ENCODE assay signal across 18 mouse cellular contexts in the genomic region with DNA sequence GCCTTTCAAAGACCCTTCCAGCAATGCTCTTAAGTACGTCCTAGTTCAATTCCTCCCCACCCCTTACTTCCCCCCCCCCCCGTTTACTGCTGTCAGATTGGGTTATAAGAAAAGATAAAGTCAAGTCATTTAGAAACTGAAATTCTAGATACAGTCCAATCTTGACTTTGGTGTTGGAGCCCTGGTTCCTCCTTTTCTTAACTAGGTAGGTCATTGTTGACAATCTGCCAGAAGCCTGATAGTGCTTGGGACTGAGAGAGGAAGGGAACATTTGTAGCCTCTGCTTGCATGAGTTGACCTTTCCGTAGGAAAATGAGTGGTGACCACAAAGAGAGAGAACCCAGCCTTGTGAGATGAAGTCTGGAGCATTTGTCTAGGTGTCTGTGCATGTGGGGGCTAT. TPM values are rescaled to one million over a fixed set of nuclear protein-coding genes. Genes with fewer than 3 reads are reported as not detected.
DNase-seq lines count a peak whose midpoint lies in the region; ATAC-seq and TF ChIP-seq lines count a peak whose summit lies in the region.
"Had no signal": no experiment of that assay in that cellular context is flagged by ENCODE, and none has a peak within 500 bp of the region (broad histone marks: within the 10 kb centered on the region; RNA-seq: fewer than 3 reads in every experiment).

No protein-coding gene starts in this region.

- H3K36me3 ChIP-seq in kidney, adult 2 months (ENCODE audit: control insufficient read depth, insufficient read depth, low read length), result no peaks in the 10 kb centered on the region
- no peaks in the 10 kb centered on the region for H3K36me3 ChIP-seq in lung, postnatal 0 days (ENCODE audit: insufficient read depth, low read length)
- H3K36me3 ChIP-seq: neural tube, embryonic 13.5 days had no signal

- no peak overlapping the region for H3K27ac ChIP-seq in kidney, adult 2 months (ENCODE audit: insufficient read depth, low read depth, low read length)
- no peak overlapping the region for H3K27ac ChIP-seq in lung, postnatal 0 days (ENCODE audit: low read length)
- H3K27ac ChIP-seq: gastrocnemius, adult 2 months; heart, adult 2 months; hindbrain, postnatal 0 days; neural tube, embryonic 13.5 days; stomach, postnatal 0 days had no signal

- no peaks in the 10 kb centered on the region for H3K9me3 ChIP-seq in lung, postnatal 0 days (ENCODE audit: low read length)
- H3K9me3 ChIP-seq: neural tube, embryonic 13.5 days had no signal

- no peaks in the 10 kb centered on the region for H3K27me3 ChIP-seq in kidney, adult 2 months (replicated peaks; ENCODE audit: control insufficient read depth, insufficient read depth, low read length)
- H3K27me3 ChIP-seq in lung, postnatal 0 days (replicated peaks; ENCODE audit: insufficient read depth, low read length), result no peaks in the 10 kb centered on the region
- H3K27me3 ChIP-seq: neural tube, embryonic 13.5 days had no signal

- no peak overlapping the region for H3K4me3 ChIP-seq in kidney, adult 2 months (ENCODE audit: insufficient read depth, low read depth, low read length)
- H3K4me3 ChIP-seq in lung, postnatal 0 days (ENCODE audit: low read depth, low read length), result no peak overlapping the region
- H3K4me3 ChIP-seq: gastrocnemius, adult 2 months; heart, adult 2 months; neural tube, embryonic 13.5 days had no signal

- peak; percentile 37 for DNase-seq in kidney, adult 2 months
- DNase-seq in kidney, postnatal 4 days, result no peak
- DNase-seq in lung, postnatal 25 days (ENCODE audit: low spot score), result peak; percentile 13
- no peak for DNase-seq in lung, postnatal 0 days (ENCODE audit: low spot score)
- peak; percentile 16 for DNase-seq in brain, adult 2 months (ENCODE audit: low read depth, low spot score)
- DNase-seq: cerebellum, adult 2 months; embryo, embryonic 11 days; gastrocnemius, adult 2 months; heart, adult 2 months; kidney, postnatal 14 days; lung, embryonic 14.5 days; thymus, postnatal 14 days had no signal

- no peak for TF ChIP-seq POLR2A in kidney, adult 2 months (IDR thresholded peaks at IDR 0.05; ENCODE audit: low read depth, low read length)

- TF ChIP-seq CTCF in kidney, adult 2 months (conservative IDR thresholded peaks at IDR 0.05; ENCODE audit: insufficient read depth, insufficient read length, low read depth, low read length), result no peak
- no peak for TF ChIP-seq CTCF in lung, postnatal 0 days (IDR thresholded peaks at IDR 0.05)

- no peaks in the 10 kb centered on the region; the same call in 1 of the 2 replicates for H3K4me1 ChIP-seq in kidney, adult 2 months (ENCODE audit: control insufficient read depth, insufficient read depth, low read length)
- no peaks in the 10 kb centered on the region for H3K4me1 ChIP-seq in lung, postnatal 0 days (ENCODE audit: insufficient read depth, low read depth, low read length)
- H3K4me1 ChIP-seq: neural tube, embryonic 13.5 days had no signal

- H3K9ac ChIP-seq in lung, postnatal 0 days (replicated peaks; ENCODE audit: low read depth), result no peak overlapping the region
- H3K9ac ChIP-seq: lung, embryonic 14.5 days; neural tube, embryonic 13.5 days had no signal

- TF ChIP-seq EP300 in lung, postnatal 0 days (IDR thresholded peaks at IDR 0.05), result no peak

- no peak overlapping the region for H3K4me2 ChIP-seq in lung, postnatal 0 days (replicated peaks; ENCODE audit: low read depth, low read length)
- H3K4me2 ChIP-seq: lung, embryonic 14.5 days; neural tube, embryonic 13.5 days had no signal

- no peak for ATAC-seq in lung, postnatal 0 days
- peak; percentile 89 for ATAC-seq in monocyte, adult 5-6 weeks (replicated peaks; ENCODE audit: insufficient number of reproducible peaks, low FRiP score, low TSS enrichment, poor library complexity, severe bottlenecking)
- ATAC-seq in megakaryocyte-erythroid progenitor cell, adult 5-6 weeks (replicated peaks; ENCODE audit: low FRiP score, low TSS enrichment, poor library complexity, severe bottlenecking), result no peak
- ATAC-seq: forebrain, embryonic 14.5 days; hindbrain, postnatal 0 days had no signal

- 77% methylated on average over 3 of the region's 3 CpGs for WGBS in kidney, adult 2 months
- WGBS in lung, postnatal 0 days, result 52% methylated on average over 3 of the region's 3 CpGs

RNA-seq across cellular contexts. Expression of a gene that starts 7.8 kb away (rescaled TPM):
- 1.6 and 1.9 TPM in 2 replicates for polyA plus RNA-seq in kidney, adult 2 months (2012; rRNA removed)
- polyA plus RNA-seq in lung, postnatal 0 days (2015; fragmentation: Nextera tagmentation; extraction: Ambion mirVana), result not detected in 2 replicates
- not detected in 3 replicates for total RNA-seq in monocyte, adult 5-6 weeks (2017)
- not detected in 2 replicates for total RNA-seq in megakaryocyte-erythroid progenitor cell, adult 5-6 weeks (2014; fragmentation: Nextera tagmentation)
- not detected in 2 replicates for total RNA-seq in megakaryocyte-erythroid progenitor cell, adult 5-6 weeks (2017)
- total RNA-seq: hindbrain, postnatal 0 days had no signal
- polyA plus RNA-seq: cerebellum, adult 2 months; forebrain, embryonic 14.5 days; lung, embryonic 14.5 days; neural tube, embryonic 13.5 days; stomach, postnatal 0 days had no signal

Comparison
In these comparisons a context has a peak if more than half of its experiments do, and no peak if none do; other contexts are left out.
1. DNase-seq: peak in kidney, adult 2 months (single experiment), lung, postnatal 25 days (single experiment) and brain, adult 2 months (single experiment); none in kidney, postnatal 4 days (0 of 2) and lung, postnatal 0 days (single experiment).